Mouse (Mus musculus) adrenal gland, adult (tissue): ENCODE measurements at regions not wholly inside any gene's neighbourhood (a gene's known extent, or its start where the extent isn't known, plus 50 kb on each side); places are given as distances from the start of the nearest gene placed in this dataset.
A peak's percentile ranks its signal among the peaks of the same experiment; 100 is the strongest.

ENCODE experiments used
- DNase-seq, 2 experiments: peaks; one replicate each; pipeline ENCODE4 v3.0.0; 2022 to 2023; ENCODE audit warnings: low spot score in 1 of 2; ENCODE audit not compliant: inconsistent age in 2 of 2

DNA sequence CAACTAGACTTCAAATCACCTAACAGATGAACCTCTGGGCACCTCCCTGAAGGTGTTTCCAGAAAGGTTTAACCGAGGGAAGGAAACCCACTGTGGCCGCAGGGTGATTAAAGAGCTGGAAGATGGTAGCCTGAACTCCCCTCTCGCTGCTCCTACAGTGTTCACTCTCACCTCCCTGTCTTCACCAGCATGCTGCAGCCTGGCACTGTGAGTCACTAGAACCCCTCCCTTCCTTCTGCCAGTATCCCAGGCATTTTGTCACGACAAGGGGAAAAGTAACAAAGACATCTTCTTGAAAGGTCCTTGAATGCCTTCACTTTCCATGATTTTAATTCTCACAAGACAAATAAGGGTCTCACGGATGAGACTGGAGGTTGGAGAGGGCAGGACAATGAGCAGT lies 471.1 kb downstream of the Nuf2 start:
- no peak for DNase-seq

DNA sequence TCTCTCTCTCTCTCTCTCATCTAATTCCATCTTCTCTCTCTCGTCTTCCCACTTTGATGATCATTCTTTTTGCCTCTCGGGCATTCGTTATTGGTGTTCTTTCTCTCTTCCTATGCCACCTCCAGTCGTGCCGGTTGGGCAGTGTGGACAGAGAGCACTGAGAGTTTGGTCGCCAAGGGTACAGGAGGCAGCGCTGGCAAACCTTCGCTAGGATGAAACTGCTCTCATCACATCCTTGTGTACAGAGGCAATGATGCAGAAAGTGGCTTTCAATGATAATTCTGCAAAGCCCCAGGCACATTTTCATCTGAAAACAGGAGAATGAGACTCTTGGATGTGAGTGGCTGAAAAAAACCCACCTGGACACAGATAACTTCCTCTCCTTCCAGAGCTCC lies 479.4 kb downstream of the Nuf2 start:
- DNase-seq = no peak

DNA sequence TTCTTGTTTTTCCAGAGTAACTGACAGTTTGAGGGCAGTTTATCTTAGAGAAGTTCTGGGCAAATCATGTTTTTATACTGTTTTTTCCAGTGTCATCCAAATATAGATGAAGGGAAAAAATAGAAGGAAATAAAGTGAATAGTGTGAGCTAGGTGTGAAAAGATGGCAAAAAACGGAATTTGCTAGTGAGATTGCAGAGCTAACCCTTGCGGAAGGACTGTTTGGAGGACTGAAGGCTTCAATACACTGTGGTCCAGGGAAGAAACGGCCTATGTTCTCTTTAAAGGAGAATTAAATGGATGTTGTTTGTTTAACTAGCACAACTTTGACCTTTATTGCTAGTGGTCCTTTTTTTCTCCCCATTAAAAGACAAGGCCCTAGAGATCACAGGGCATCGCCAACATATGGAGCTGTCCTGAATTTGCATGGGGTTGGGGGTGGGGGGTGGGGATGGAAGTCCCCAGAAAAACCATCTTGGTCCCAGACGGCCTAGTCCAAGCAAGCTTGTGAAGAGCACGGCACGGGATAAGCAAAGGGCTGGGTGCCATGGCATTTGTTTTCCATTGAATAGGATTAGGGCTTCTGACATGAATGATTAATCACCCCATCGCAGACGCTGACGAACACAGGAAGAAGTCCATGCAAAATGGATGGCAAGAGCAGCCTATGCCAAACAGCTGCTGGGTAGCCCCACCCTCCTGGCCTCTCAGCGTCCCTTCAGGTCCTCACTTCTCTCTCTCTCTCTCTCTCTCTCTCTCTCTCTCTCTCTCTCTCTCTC lies 480.0 kb downstream of the Nuf2 start:
- no peak for DNase-seq

DNA sequence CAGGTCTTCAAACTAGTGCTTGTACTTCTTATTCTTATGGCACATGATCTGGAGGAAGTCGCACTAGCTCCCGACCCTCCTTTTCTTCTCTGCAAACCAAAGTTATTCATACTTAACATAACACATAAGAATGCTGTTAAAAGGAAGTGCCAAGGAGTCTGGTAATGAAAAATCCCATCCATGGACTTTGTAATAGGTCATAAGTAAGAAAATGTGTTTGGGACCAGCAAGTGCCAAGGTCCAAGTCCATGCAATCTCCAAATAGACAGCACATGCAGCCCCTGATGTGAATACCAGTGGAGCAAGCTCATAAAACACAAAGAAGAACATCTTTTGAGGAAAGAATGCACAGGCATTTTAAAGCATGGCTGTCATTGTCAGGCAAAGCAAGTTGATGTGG lies 481.4 kb downstream of the Nuf2 start:
- no peak for DNase-seq

DNA sequence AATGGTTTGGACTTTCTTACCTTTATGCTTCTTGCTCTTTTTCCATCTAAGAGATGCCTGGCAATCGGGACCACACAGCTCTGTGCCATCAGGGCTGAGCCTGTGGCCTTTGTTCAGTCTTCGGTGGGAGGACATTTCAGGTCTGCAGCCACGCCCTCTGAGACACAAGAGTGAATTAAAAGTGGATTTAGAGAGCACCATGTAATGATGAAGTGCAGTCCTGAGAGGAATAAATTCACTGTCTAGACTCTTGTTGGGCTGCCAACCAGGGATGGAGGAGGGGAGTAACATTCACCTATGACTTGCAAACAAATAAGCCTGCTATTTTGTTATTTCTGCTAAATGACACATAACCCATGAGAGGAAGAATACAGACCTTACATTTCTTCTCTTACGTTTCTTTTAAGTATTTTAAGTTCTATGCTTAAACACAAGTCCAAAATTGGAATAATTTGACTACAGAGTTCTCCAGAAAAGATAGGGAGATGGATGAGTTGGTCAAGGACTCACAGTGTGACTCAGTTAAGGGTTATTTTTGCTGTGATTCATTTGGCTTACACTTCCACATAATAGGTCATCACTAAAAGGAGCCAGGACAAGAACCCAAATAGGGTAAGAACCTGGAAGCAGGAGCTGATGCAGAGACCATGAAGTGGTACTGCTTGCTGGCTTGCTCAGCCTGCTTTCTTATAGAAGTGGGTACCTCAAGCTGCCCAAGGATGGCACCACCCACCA lies 484.3 kb downstream of the Nuf2 start:
- peak; percentile 29 to 79 for DNase-seq

DNA sequence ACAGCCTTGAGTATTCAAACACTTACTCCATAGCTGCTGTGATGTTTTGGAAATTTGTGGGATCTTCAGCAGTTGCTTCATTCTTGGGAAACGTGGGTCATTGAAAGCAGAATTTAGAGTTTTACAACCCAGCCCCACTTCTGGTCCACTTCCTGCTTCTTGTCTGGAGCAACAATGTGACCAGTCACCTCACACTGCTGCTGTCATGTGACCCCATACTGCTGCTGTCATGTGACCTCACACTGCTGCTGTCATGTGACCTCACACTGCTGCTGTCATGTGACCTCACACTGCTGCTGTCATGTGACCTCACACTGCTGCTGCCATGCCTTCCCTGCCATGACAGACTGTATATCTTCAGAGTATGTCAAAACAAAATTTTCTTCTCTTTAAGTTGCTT lies 497.7 kb downstream of the Nuf2 start:
- DNase-seq = no peak

DNA sequence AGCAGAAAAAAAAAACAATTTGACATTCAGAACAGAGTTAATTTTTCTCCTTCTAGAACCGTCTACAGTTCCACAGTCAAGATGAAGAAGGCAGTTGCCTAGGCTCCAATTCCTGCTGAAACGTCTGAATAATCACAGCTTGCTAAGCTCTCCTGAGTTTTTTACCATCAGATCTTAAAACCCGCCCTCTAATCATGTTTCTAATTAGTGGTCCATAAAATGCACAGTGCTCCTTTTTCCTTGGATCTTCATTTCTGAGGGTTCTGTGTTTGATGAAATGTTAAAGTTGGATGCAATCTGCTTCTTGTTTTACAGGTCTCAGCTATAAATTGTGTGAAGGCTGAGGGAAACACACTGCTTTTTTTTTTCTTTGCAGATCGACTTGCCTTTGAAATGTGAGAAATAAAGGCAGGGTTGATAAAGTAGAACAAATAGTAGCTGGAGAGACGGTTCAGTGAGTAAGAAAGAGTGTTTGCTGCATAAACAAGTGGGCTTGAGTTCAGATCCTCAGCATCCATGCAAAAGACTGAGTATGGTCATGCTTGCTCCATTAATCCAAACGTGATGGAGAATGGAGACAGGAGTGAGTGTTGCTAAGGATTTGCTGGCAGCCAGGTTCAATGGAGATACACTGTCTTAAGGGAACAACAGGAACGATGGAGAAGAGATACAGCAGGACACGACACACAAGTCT lies 499.3 kb downstream of the Nuf2 start:
- no peak for DNase-seq

DNA sequence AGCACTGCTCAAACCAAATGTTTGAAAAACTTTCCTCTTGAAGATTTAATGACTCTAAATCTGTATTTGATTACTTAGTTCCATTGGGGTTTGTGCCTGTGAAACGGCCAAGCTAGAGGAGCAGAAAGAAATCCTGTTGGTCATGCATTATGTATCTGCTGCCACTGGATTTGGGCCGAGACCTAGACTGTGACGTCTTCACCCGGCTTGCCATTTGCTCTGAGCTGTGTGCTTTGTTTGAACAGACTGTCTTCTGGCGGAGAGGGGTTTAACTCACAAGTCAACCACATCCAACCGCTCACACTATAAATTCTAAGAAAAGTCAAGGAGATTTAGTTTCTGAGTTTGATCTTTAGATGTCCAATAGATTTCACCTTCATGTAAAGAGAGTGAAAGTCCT lies 503.6 kb downstream of the Nuf2 start:
- DNase-seq = no peak

DNA sequence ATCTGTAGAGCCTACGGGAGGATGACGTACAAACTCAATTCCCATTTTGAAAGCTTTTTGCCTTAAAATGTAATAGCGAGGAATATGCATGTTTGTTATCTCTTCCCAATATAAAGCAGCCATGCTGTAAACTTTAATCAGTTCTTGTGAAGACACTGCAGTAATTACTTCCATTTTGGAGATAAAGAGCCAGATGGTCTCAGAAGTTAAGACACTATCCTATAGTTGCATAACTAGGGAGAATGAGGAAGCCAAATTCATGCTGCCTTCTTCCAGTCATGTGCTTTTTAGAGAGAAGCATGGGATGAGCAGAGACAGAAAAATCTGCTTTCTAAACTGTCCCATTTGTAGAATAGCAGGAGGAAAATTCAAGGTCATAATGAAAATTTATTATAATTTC lies 504.0 kb downstream of the Nuf2 start:
- DNase-seq = no peak

DNA sequence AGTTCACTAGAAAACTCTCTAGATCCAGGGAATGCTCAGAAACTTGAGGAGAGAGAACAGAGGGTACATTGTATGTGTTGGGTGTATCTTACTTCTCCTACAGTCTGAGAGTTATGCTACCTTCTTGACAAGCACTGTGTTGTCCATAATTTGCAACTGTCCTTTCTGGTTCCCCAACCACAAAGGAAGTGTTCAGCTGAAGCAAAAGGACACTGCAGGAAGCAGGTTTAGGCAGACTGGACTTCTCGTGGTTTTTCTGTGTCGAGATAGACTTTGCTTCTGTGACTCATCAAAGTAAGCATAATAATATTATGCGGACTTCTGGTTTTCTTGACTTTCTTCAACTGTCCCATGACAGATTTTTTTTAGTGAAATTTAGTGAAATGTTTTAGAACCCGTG lies 506.7 kb downstream of the Nuf2 start:
- DNase-seq = no peak

DNA sequence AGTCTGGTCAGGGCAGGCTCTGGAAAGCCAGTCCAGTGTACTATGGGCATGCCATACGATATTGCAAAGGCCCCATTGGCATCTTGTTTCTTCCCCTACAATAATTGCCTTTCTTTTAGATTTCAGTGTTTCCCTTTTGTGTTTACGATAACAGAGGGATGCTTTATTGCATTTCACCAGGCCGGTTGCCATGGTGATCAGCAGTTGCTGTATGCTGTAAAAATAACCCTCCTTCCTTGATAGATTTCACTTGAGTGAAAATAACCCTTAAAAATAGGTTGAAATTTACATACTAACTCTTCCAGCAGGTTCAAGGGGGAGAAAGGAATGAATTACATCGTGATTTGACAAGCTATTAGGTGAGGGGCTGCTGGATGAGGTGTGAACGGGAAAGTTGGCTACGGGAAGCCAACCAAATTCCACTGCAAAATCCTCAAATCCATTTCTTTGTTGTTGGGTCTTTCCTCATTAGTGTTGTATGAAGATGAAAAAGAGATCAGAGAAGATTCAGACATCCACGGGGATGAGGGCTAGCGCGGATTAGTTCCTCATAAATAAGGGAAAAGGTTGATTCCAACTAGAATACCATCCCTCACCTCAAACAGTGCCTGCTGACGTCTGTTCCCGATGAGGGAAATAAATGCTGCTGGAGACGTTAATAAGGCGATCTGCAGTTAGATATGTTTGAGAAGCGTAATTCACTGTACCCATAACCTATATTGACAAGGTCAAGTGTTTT lies 539.6 kb downstream of the Nuf2 start:
- no peak for DNase-seq

DNA sequence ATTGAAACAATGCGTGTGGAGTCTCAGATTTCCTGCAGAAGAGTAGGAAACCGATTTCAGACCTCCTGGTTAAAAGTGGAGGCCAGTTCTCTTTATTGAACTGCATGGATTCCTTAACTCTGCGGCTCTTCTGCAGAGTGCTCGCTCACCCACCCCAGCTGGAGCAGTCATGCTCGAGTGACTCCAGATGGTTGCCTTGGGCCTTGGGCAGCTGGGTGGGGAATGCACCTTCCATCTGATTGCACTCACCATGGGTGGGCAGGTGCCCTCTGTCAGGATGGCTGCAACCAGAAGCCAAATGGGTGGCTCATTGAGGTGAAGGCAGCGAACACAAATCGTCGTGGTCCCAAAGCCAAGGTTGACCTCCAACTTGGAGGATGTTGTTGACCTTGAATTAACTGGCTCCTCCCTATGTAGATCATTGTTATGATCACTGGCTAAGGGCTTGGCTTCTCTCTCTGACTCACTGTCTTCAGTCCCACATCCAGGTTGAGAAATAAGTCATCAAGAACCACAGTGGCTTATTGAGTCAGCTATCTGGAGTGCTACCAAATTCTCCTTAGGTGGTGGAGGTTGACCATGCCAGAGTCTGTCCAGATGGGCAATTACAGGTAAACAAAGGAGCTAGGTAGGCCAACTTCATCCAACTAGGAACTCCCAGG lies 543.1 kb upstream of the Pbx1 start:
- DNase-seq = no peak

DNA sequence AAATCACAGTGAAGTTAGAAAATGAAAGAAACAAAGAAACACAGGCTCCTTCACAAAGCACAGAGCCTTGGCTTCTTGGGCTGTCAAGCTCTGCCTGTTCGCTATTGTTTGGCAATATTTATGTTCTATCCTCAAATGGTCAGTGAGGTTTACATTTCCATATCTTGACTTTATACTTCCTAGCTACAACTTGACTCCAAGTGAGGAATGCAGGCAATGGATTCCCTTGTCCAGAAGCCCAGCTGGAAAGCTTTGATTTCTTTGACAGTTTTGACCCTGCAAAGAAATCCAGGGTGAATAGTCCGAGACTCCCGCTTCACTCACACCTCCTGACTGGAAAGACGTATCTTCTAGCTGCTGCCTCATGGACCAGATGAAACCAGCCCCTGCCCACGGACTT lies 537.3 kb upstream of the Pbx1 start:
- no peak for DNase-seq

DNA sequence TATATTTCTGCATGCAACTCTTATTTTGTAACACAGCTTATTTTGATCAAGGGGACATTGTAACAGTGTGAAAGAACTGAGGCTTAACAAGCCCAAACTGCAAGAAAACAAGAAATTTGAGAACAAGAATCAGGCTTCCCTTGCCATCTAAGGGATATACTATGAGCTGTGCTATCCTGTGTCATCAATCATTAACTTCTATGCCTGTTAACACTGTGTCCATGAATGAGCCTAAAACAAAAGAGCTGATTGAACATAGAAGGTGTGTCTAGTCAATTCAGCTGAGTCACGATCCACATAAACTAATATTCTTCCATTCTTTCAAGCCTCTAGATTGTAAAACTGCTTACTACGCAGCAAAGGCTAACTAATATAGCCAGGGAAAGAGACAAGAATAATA lies 535.3 kb upstream of the Pbx1 start:
- no peak for DNase-seq

DNA sequence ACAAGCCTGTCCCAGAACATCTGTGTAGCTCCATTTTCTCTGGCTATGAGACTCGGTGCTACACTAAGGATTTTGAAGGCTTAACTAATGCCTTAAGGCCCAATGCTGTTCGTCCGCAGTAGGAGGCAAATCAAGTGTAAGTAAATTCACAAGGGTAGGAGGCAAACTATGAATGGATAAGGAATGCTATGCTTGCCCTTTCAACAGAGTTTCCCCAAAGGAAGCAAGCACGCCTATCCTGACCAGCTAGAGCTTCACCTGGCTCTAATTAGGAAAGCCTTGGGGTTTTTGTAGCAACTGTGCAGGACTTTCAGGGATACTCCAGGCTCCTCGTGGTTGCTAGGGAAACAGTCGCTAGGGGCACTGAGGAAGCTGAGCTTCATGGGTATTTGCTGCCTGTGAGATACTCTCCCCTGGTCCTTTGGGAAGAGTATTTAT lies 532.4 kb upstream of the Pbx1 start:
- no peak for DNase-seq

DNA sequence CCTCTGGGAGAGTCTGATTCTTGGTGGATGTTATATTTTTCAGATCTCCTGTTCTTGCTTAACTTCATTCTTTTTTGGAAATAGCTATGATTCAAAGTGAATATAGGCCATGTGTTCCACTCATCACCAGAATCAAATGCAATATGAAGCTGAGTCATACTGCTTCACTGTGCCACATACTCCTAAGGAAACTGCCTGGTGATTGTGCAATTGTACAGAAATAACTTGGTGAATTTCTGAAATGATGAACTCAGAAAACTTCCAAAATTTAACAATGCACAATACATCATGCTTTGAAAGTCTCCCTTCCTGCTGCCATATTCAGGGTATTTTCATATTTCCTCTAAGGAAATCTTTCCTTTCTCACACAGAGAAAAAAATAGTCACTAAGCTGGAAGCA lies 518.9 kb upstream of the Pbx1 start:
- peak in 1 of 2 experiments; percentile 46 for DNase-seq

DNA sequence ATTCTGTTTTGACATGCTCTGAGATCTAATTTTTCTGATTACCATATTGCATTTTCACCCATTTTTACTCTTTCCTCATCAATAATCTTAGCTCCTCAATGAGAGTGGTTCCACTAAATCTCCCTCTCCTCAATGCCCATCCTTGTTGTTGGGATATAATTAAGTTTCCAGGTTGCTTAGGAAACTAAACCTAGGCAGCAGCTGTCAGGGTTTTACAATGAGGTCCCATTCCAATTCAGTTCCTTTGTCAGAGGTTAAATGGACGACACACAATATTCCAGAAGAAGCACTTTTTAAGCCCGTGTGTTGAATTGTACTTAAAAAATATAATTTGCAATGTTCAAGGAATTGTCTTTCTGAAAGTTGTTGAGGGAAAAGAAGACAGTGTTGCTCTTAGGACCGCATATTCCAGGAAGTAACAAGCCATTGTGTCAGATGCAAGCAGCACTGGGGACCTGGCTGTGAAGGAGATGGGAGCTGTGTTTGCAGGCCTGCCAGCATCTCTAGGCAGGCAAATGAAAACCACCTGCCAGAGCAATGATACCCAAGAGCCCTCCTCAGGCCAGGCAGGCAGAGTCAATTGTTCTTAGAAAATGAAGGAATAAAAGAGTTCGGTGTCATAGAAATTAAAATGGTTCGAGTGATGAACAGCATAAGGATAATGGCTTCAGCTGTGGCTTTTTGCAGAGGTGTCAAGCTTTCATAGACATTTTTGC lies 492.2 kb upstream of the Pbx1 start:
- DNase-seq = no peak

DNA sequence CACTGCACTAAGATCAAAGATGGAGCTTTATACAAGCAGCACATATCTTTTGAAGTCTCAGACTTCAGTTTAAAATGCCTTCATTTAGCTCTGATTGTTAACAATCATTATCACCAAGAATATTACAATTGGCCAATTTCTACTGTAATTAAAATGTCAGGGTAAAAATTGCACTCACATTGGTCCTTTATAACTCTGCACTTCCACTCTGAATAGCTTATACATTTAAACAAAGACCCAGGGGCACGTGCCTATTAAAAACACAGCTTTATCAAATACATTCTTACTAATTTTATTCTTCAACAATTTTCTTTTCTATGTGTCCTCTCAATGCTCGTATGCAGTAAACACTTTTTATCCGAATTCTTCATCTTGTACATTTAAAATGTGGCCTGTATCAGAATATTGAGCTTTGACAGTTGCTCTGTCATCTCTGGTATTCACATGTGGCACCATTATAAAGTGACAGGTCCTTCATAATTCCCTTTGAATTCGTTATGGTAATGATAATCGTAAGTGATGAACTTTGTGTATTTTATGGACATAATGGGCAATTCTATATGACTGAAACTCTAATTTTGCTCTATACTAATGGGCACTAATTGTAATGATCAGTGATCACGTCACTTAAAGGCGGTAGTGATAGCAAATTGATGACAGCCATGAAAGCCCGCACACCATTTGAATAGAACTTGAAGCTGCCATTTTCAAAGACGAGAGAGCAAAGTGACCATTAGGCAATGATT lies 486.4 kb upstream of the Pbx1 start:
- no peak for DNase-seq

DNA sequence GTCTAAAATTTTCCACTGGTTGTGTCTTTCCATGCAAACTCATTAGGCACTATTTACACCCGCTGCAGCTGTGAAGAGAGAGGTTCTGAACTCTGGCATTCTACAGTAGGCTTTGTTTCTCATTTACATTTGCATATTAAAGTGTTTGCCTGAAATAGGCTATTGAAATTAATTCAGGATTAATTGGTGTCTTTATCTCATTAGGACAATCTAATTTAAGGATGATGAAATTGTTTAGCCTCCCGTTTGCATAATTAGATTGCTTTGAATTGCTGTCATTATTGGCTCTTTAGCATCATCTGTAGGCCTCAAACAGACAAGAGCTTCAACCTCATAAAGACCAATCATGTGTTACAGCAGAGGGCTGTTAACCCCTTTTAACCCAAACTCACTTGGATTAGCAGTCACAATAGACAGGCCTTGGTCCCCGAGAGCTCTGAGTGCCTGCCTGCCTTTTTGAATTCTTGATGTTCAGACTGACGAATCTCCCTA lies 476.7 kb upstream of the Pbx1 start:
- DNase-seq = no peak
